Mouse (Mus musculus): ENCODE data around the gene Sptssa. TPM values are rescaled to one million over a fixed set of nuclear protein-coding genes. Genes with fewer than 3 reads are reported as not detected.

Gene Sptssa
- polyA plus RNA-seq (2014; fragmentation: Illumina TruSeq; extraction: RNeasy Lipid Tissue Mini Kit (QIAGEN cat#74804); ENCODE audit: low read depth, low replicate concordance), result 334 TPM

GRCm38 (mm10) chr12:54656396-54657171, at the start of gene Sptssa:
Sptssa (minus strand) TSS chr12:54656573.

DNA sequence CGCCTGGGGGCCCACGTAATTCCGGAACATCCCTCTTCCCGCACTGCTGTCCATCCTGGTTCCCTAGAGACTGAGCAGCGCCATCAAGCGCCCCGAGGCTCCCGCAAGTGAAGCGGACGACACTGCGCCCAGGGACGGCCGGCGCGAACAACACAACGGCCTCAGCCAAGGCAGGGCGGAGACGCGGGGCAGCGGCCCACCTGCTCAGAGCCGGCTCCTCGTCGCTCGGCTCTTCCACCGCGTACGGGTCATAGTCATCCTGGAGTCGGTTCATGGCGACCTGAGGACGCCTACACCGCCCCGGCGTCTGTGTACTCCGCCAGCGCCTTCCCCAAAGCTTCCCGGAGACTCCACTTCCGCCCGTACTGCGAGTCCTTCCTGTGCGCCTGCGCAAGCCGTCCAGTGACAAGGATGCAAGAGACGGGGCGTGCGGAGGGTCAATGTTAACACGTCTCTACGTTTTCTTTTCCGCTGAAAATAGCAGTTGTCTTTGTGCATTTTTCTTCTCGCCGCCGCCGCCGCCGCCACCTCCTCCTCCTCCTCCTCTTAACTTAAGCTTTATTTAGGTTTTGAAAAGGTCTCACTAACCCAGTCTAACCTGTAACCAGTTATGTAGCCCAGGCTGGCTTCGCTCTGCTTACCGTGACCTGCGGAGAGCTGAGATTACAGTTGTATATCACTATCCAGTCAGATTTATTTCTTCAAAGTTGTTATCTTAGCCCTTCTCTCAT, 39.3 kb upstream of the Sptssa start, which contains the start of gene Eapp:
Eapp (minus strand) TSS at position 387 of the 731 bp plus-strand sequence.

Other genes starting within 250 kb of the Sptssa start
- 104 TPM for gene Eapp, start 39.3 kb upstream of the Sptssa start, polyA plus RNA-seq (2014; fragmentation: Illumina TruSeq; extraction: RNeasy Lipid Tissue Mini Kit (QIAGEN cat#74804); ENCODE audit: low read depth, low replicate concordance)
- 180 TPM for gene Snx6, start 139.1 kb upstream of the Sptssa start, polyA plus RNA-seq (2014; fragmentation: Illumina TruSeq; extraction: RNeasy Lipid Tissue Mini Kit (QIAGEN cat#74804); ENCODE audit: low read depth, low replicate concordance)
- 644 TPM for gene Cfl2, start 206.3 kb upstream of the Sptssa start, polyA plus RNA-seq (2014; fragmentation: Illumina TruSeq; extraction: RNeasy Lipid Tissue Mini Kit (QIAGEN cat#74804); ENCODE audit: low read depth, low replicate concordance)

Measured in adrenal gland, adult 10 weeks (tissue).